Mouse (Mus musculus) ES-Bruce4 (cell line): ENCODE data around the gene Selenov.

Experiments used
- CTCF ChIP-seq: IDR thresholded peaks from one replicate; pipeline ENCODE4 v1.8.1; 2011; ENCODE audit warnings: low read depth, low read length
- EP300 ChIP-seq: IDR thresholded peaks from 2 replicates; pipeline ENCODE4 v1.6.1; 2011; ENCODE audit warnings: low read depth, low read length; ENCODE audit not compliant: insufficient read depth
- POLR2A ChIP-seq: IDR thresholded peaks from one replicate; pipeline ENCODE4 v1.8.1; 2011; ENCODE audit warnings: low read length; ENCODE audit not compliant: insufficient read depth

DNA sequence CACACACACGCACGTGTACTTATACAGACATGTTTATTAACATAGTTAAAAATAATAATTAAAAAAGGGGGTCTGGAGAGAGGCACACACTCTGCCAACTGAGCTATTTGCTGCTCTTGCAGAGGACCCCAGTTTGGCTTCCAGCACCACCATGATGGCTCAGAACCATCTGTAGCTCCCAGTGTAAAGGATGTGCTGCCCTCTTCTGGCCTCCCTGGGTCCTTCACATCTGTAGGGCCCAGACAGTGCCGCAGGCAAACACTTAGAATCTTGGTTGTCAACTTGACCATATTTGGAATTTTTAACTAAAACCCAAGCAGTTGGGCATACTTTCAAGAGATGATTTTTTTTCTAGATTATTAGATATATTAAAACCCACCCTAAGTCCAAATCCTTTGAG, 42.0 kb downstream of the Selenov start:
- TF ChIP-seq CTCF (peak; percentile 32), POLR2A (no peak), EP300 (no peak)
